Mouse (Mus musculus) stomach, embryonic 14.5 days (tissue): ENCODE measurements around the gene Ddx60. TPM values are rescaled to one million over a fixed set of nuclear protein-coding genes. Genes with fewer than 3 reads are reported as not detected.

Experiments used
- ATAC-seq: fragments of 200-750 bp; cut with Nextera tagmentation; 2 replicates; pipeline ENCODE4 v1.8.0; 2017; ENCODE audit warnings: low read depth, moderate TSS enrichment; ENCODE audit not compliant: insufficient number of reproducible peaks, insufficient read depth, low FRiP score
- H3K27ac ChIP-seq: fragments of 300-500 bp; sonication (generic); 2 replicates; pipeline ENCODE4 v1.5.1; 2014; ENCODE audit warnings: mild to moderate bottlenecking, low read length, moderate library complexity, mixed read lengths
- H3K27me3 ChIP-seq: fragments of 300-500 bp; sonication (generic); 2 replicates; pipeline ENCODE4 v1.6.1; 2014; ENCODE audit warnings: low read length, control low read depth, mixed read lengths; ENCODE audit not compliant: control insufficient read depth, insufficient read depth
- H3K36me3 ChIP-seq: fragments of 300-500 bp; sonication (generic); 2 replicates; pipeline ENCODE4 v1.6.1; 2014; ENCODE audit warnings: mild to moderate bottlenecking, control low read depth, low read length, moderate library complexity, mixed read lengths; ENCODE audit not compliant: control insufficient read depth, insufficient read depth
- H3K4me1 ChIP-seq: fragments of 300-500 bp; sonication (generic); 2 replicates; pipeline ENCODE4 v1.6.1; 2014; ENCODE audit warnings: low read length, control low read depth, mixed read lengths; ENCODE audit not compliant: control insufficient read depth, insufficient read depth
- H3K4me2 ChIP-seq: fragments of 300-500 bp; sonication (generic); replicated peaks from 2 replicates; pipeline ENCODE4 v1.6.1; 2014; ENCODE audit warnings: low read depth, low read length, control low read depth
- H3K4me3 ChIP-seq: fragments of 300-500 bp; sonication (generic); 2 replicates; pipeline ENCODE4 v1.5.1; 2014; ENCODE audit warnings: low read depth, low read length, control low read depth
- H3K9ac ChIP-seq: fragments of 300-500 bp; sonication (generic); replicated peaks from 2 replicates; pipeline ENCODE4 v1.6.1; 2014; ENCODE audit warnings: low read depth, mild to moderate bottlenecking, control low read depth, low read length, moderate library complexity, mixed read lengths
- H3K9me3 ChIP-seq: fragments of 300-500 bp; sonication (generic); 2 replicates; pipeline ENCODE4 v1.6.1; 2016; ENCODE audit warnings: low read depth, low read length, control low read depth; ENCODE audit not compliant: control insufficient read depth
- WGBS: fragments of 180-500 bp; shearing (Covaris S2); extraction: QIAGEN DNeasy Blood & Tissue Kit; methylation state at CpG from one replicate; pipeline ENCODE4 v1.1.7; 2014; 5-methylcytosine and 5-hydroxymethylcytosine counted together
- polyA plus RNA-seq: library from polyadenylated mRNA; unstranded; fragments of >200 nt; fragmentation: Nextera tagmentation; extraction: Ambion mirVana; gene quantifications from 2 replicates; pipeline ENCODE4 v1.2.1, GENCODE M21; 2014

Gene Ddx60
- polyA plus RNA-seq, 1 experiment from 2014 or later: 1.2 TPM

DNA sequence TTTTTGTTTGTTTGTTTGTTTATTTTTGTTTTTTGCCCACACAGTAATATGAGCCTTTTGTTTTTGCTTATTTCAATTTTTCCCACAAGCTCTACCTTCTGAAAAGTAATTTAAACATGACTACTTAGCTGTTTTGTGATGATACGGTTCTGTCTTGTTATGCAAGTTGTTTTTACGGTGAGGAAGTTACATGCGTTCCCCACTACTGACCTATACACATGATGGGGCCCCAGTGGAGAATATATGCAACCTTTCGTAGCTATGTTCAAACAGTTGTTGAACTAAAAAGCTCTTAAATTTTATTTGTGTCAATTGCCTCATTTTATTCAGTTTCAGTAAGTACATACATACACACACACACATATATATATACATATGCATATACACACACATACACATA lies 86.7 kb downstream of the Ddx60 start:
- H3K4me3 ChIP-seq: no peak overlapping the region
- no peaks in the 10 kb centered on the region for H3K9me3 ChIP-seq
- H3K4me2 ChIP-seq: no peak overlapping the region
- H3K27ac ChIP-seq: no peak overlapping the region
- no peak overlapping the region for H3K9ac ChIP-seq
- no peak for ATAC-seq
- H3K4me1 ChIP-seq: no peaks in the 10 kb centered on the region
- WGBS: 93% methylated on average over 4 of the region's 4 CpGs
- H3K36me3 ChIP-seq: no peaks in the 10 kb centered on the region
- H3K27me3 ChIP-seq: no peaks in the 10 kb centered on the region

DNA sequence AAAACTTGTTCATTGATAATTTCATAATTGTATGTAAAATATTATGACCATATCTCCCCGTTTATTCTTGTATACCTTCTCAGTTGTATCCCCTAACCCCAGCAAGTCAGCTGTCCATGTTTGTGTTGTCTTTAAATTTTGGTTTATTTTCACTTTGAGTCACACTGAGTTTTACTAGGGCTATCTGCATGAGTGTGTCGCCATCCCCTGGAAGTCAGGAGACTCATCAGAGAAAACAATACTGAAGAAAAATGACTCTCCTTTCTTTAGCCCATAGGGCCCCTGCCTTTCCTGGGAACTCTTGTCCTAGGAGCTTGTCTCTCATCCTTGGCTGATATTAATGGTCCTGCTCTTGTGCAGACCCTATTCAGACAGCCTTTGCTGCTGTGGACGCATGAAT lies 106.5 kb downstream of the Ddx60 start:
- no peak for ATAC-seq
- Histone ChIP-seq H3K4me3 (no peak overlapping the region), H3K9ac (no peak overlapping the region), H3K9me3 (no peaks in the 10 kb centered on the region), H3K27me3 (no peaks in the 10 kb centered on the region), H3K4me2 (no peak overlapping the region), H3K36me3 (no peaks in the 10 kb centered on the region), H3K4me1 (no peaks in the 10 kb centered on the region), H3K27ac (no peak overlapping the region)
- WGBS: 69% methylated on average over 3 of the region's 3 CpGs

DNA sequence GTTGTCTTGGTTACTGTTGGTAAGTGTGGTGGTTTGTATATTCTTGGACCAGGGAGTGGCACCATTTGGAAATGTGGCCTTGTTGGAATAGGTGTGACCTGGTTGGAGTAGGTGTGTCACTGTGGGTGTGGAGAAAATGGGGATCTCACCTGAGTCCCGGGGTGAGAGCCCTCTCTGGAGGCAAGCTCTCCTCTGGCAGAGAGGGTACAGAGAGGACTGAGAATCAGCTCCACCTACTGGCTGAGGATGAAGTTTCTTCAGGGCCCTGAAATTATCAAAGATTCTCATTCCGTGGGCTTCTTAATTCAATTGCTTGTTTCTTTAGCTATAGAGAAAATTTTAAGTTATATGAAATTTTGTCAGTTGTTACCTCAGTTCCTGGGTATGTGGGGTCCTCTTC lies 118.9 kb downstream of the Ddx60 start:
- no peaks in the 10 kb centered on the region for H3K36me3 ChIP-seq
- 28% methylated on average over 2 of the region's 2 CpGs for WGBS
- no peaks in the 10 kb centered on the region for H3K4me1 ChIP-seq
- no peak overlapping the region for H3K27ac ChIP-seq
- no peak overlapping the region for H3K4me3 ChIP-seq
- H3K9ac ChIP-seq: no peak overlapping the region
- H3K27me3 ChIP-seq: no peaks in the 10 kb centered on the region
- ATAC-seq: 0 out of 2 replicates have a peak, but pooled peaks have one; percentile 33
- H3K9me3 ChIP-seq: no peaks in the 10 kb centered on the region
- no peak overlapping the region for H3K4me2 ChIP-seq

DNA sequence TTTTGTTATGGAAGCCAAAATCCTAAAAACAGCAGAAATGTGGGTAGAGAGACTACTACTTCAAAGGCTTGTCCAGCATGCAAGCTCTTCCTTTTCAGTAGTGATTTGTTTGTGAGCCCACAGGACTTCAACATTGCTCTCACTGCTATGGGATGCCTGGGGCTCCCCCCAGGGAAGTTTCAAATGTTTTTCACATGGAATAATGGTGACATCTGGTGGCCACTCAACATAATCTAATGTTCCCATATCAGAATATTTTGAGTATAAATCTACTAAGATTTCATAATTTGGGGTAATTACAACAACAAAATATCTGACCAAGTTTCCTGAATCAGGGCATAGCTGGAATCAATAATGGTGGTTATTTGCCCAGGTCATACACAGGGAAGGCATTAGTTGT lies 132.5 kb downstream of the Ddx60 start:
- Histone ChIP-seq H3K4me2 (no peak overlapping the region), H3K9ac (no peak overlapping the region), H3K27ac (no peak overlapping the region), H3K4me3 (no peak overlapping the region), H3K36me3 (no peaks in the 10 kb centered on the region), H3K9me3 (no peaks in the 10 kb centered on the region), H3K4me1 (no peaks in the 10 kb centered on the region), H3K27me3 (no peaks in the 10 kb centered on the region)
- no peak for ATAC-seq

DNA sequence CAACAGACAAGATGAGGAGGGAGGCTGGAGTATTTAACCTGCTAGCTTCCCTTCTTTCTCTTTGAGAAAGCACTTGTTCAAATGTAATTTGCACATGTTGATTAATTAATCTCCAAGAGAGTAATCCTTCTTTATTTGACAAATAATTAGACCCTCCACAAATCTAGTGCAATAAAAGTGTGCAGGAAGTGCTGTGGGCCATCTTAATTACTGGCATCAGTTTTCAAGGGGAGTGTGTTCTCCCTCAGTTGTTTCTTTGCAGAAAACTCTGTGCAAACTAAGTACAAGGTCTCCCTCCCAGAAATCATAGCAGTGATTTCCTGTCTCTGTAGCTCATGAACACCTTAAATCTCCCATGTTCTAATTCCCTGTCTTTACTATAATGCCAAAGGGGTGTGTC lies 140.4 kb downstream of the Ddx60 start:
- no peaks in the 10 kb centered on the region for H3K36me3 ChIP-seq
- no peak overlapping the region for H3K4me2 ChIP-seq
- H3K9ac ChIP-seq: no peak overlapping the region
- H3K4me3 ChIP-seq: no peak overlapping the region
- H3K27ac ChIP-seq: no peak overlapping the region
- no peaks in the 10 kb centered on the region for H3K4me1 ChIP-seq
- H3K9me3 ChIP-seq: no peaks in the 10 kb centered on the region
- no peak for ATAC-seq
- no peaks in the 10 kb centered on the region for H3K27me3 ChIP-seq

DNA sequence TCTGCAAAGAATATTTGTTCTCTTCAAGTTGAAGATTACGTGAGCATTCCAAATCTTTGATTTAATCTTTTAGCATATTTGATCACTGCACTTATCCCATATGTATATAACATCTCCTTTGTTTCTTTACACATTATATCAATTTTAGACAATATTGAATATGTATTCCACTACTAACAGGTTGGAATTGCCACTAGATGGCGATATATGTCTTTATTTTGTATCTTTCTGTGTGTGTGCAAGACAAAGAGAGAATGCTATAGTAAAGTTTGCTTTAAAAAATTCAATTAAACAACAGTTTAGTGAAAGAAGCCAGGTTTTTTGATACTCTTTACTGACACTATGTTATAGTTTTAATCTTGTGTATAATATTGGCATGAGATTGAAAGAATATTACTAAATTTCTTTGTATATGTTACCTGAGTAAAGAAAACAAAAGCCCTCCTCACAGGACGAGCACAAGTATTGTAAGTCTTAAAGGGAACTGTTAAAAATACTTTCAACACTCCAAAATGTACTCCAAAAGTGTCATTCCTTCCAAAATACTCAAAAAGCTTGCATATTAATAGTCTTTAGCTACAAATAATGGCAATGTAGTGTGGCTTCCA lies 152.4 kb downstream of the Ddx60 start:
- ATAC-seq: 0 out of 2 replicates have a peak, but pooled peaks have one; percentile 53
- H3K4me3 ChIP-seq: no peak overlapping the region
- no peak overlapping the region for H3K4me2 ChIP-seq
- 38% methylated on average over 3 of the region's 3 CpGs for WGBS
- H3K9ac ChIP-seq: no peak overlapping the region
- H3K27ac ChIP-seq: no peak overlapping the region
- no peaks in the 10 kb centered on the region for H3K36me3 ChIP-seq
- no peaks in the 10 kb centered on the region for H3K4me1 ChIP-seq
- no peaks in the 10 kb centered on the region for H3K9me3 ChIP-seq
- no peaks in the 10 kb centered on the region for H3K27me3 ChIP-seq

DNA sequence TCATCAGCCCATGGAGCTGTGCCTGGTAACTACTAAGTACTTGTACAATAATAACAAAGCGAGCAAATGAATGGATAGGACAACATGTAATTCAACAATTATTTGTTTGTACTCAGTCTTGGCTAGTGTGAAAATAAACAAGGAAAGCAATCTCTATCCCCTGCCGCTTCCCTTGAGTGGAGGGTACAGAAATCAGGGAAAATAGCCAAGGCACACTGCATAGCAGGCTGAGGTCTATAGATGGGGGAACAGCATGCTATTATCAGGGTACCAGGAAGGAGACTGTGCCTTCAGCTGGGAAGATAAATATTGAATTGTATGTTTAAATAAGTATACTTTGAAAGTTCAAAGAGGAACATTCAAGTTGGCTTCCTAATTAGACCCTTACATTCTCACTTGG lies 153.9 kb downstream of the Ddx60 start:
- WGBS: 87% methylated on average over 2 of the region's 2 CpGs
- no peak for ATAC-seq

More for the DNA sequence above, 153.9 kb downstream of the Ddx60 start:
- Histone ChIP-seq H3K9ac (no peak overlapping the region), H3K36me3 (no peaks in the 10 kb centered on the region), H3K27ac (no peak overlapping the region), H3K4me1 (no peaks in the 10 kb centered on the region), H3K9me3 (no peaks in the 10 kb centered on the region), H3K4me2 (no peak overlapping the region), H3K27me3 (no peaks in the 10 kb centered on the region), H3K4me3 (no peak overlapping the region)

Other genes starting within 250 kb of the Ddx60 start
- 88.7 and 91.0 TPM in 2 replicates for gene Palld, start 25.4 kb upstream of the Ddx60 start, polyA plus RNA-seq
- gene Anxa10, start 195.1 kb downstream of the Ddx60 start, polyA plus RNA-seq: 61.5 and 75.2 TPM in 2 replicates